In the genomic region with DNA sequence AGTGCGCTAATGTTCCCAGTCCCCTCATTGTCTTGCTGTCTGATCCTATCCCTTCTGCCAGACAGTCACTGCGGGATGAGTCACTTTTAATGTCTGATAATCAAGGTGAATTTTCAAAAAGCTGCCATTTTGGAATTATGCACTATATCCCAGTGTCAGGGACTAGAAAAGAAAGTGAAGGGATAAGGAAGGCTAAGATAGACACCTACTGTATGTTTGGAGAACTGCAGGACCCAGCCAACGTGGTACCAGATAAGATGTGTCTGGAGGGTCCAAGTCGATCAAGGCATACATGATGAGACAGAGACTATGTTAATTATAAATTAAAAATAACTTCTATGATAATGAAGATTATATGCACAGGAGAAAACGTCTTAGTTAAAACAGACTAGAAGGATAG, we compare ENCODE assay signal across 9 mouse cellular contexts.
DNase-seq lines count a peak whose midpoint lies in the region; ATAC-seq and TF ChIP-seq lines count a peak whose summit lies in the region.
"Had no signal": no experiment of that assay in that cellular context is flagged by ENCODE, and none has a peak within 500 bp of the region (broad histone marks: within the 10 kb centered on the region; RNA-seq: fewer than 3 reads in every experiment).

No protein-coding gene starts in this region.

- peaks cover 7% of the 10 kb centered on the region for H3K27me3 ChIP-seq in Patski
- H3K27me3 ChIP-seq in embryonic facial prominence, embryonic 10.5 days (replicated peaks; ENCODE audit: low read depth, poor library complexity, severe bottlenecking) = no peaks in the 10 kb centered on the region
- H3K27me3 ChIP-seq in hindbrain, embryonic 15.5 days = no peaks in the 10 kb centered on the region
- no peaks in the 10 kb centered on the region for H3K27me3 ChIP-seq in neural tube, embryonic 14.5 days (ENCODE audit: control insufficient read depth, insufficient read depth, low read length)
- H3K27me3 ChIP-seq: megakaryocyte, embryonic 14.5 days had no signal

- H3K4me2 ChIP-seq in hindbrain, embryonic 15.5 days = peak overlapping the region; percentile 39
- peak overlapping the region; percentile 30 for H3K4me2 ChIP-seq in neural tube, embryonic 14.5 days (ENCODE audit: low read depth, low read length)

- 43% methylated on average over 5 of the region's 5 CpGs for WGBS in embryonic facial prominence, embryonic 10.5 days
- 23% methylated on average over 5 of the region's 5 CpGs for WGBS in hindbrain, embryonic 15.5 days
- 27% methylated on average over 5 of the region's 5 CpGs for WGBS in neural tube, embryonic 14.5 days

- H3K27ac ChIP-seq in embryonic facial prominence, embryonic 10.5 days (replicated peaks) = peak overlapping the region; percentile 11; the same call in 1 of the 2 replicates
- peak overlapping the region; percentile 82 for H3K27ac ChIP-seq in hindbrain, embryonic 15.5 days (replicated peaks)
- peak overlapping the region; percentile 83 for H3K27ac ChIP-seq in neural tube, embryonic 14.5 days (ENCODE audit: low read depth, low read length)

- TF ChIP-seq CTCF in Patski (IDR thresholded peaks at IDR 0.05) = peak; percentile 62

- DNase-seq in 3T3-L1 (ENCODE audit: low read depth, low spot score) = peak; percentile 65
- DNase-seq in Patski (ENCODE audit: low read depth, low spot score) = no peak
- peak; percentile 48 for DNase-seq in embryonic facial prominence, embryonic 10.5 days (ENCODE audit: low spot score)
- peak; percentile 83 to 91 for DNase-seq in left cerebral cortex, postnatal 14 days (ENCODE audit: low spot score in 2 of 2)
- DNase-seq in spleen, postnatal 4 days (ENCODE audit: low spot score in 2 of 2) = no peak
- no peak for DNase-seq in thymus, postnatal 36 days

- in situ Hi-C loops in Patski (cut with MboI; ENCODE audit: low pct_unique_long_range_greater_than_20kb) = no loop called here

- no peak for ATAC-seq in Patski
- peak; percentile 81; the same call in 1 of the 2 replicates for ATAC-seq in hindbrain, embryonic 15.5 days (ENCODE audit: low FRiP score, low read depth)
- peak; percentile 89 for ATAC-seq in neural tube, embryonic 14.5 days (ENCODE audit: low read depth)

- POLR2A ChIA-PET in Patski (lab: Charles Lee) = no interaction called here

- no peaks in the 10 kb centered on the region for H3K36me3 ChIP-seq in embryonic facial prominence, embryonic 10.5 days (replicated peaks)
- no peaks in the 10 kb centered on the region for H3K36me3 ChIP-seq in hindbrain, embryonic 15.5 days
- H3K36me3 ChIP-seq in neural tube, embryonic 14.5 days (ENCODE audit: control insufficient read depth, insufficient read depth, low read length) = no peaks in the 10 kb centered on the region

- no peak overlapping the region for H3K9ac ChIP-seq in hindbrain, embryonic 15.5 days
- no peak overlapping the region for H3K9ac ChIP-seq in neural tube, embryonic 14.5 days (replicated peaks; ENCODE audit: low read depth, low read length)

- no peak overlapping the region for H3K4me3 ChIP-seq in embryonic facial prominence, embryonic 10.5 days
- no peak overlapping the region for H3K4me3 ChIP-seq in hindbrain, embryonic 15.5 days
- H3K4me3 ChIP-seq in neural tube, embryonic 14.5 days (ENCODE audit: low read depth, low read length) = no peak overlapping the region
- H3K4me3 ChIP-seq: megakaryocyte, embryonic 14.5 days had no signal

- CTCF ChIA-PET in Patski (lab: Charles Lee) = no interaction called here

- peaks cover 27% of the 10 kb centered on the region for H3K4me1 ChIP-seq in embryonic facial prominence, embryonic 10.5 days
- peaks cover 41% of the 10 kb centered on the region for H3K4me1 ChIP-seq in hindbrain, embryonic 15.5 days (replicated peaks)
- peaks cover 28% of the 10 kb centered on the region for H3K4me1 ChIP-seq in neural tube, embryonic 14.5 days (ENCODE audit: control insufficient read depth, insufficient read depth, low read length)

- intact Hi-C loops in left cerebral cortex, postnatal 14 days (cut with DNase I) = loop anchor here (5.0 to 10.0 kb wide), 9 partner anchors 45 to 1602 kb away; no protein-coding TSS in a partner anchor

- H3K9me3 ChIP-seq in embryonic facial prominence, embryonic 10.5 days = no peaks in the 10 kb centered on the region
- H3K9me3 ChIP-seq in hindbrain, embryonic 15.5 days = no peaks in the 10 kb centered on the region
- H3K9me3 ChIP-seq in neural tube, embryonic 14.5 days (ENCODE audit: control insufficient read depth, low read length) = no peaks in the 10 kb centered on the region
- H3K9me3 ChIP-seq: megakaryocyte, embryonic 14.5 days had no signal

Comparison
In these comparisons a context has a peak if more than half of its experiments do, and no peak if none do; other contexts are left out.
1. DNase-seq: peak in 3T3-L1 (single experiment), embryonic facial prominence, embryonic 10.5 days (single experiment) and left cerebral cortex, postnatal 14 days (2 of 2); none in Patski (single experiment), spleen, postnatal 4 days (0 of 2) and thymus, postnatal 36 days (0 of 2).
2. H3K27ac ChIP-seq: peak in every context shown above with its lines; median percentile 83 in neural tube, embryonic 14.5 days; 82 in hindbrain, embryonic 15.5 days; 11 in embryonic facial prominence, embryonic 10.5 days.